Mouse (Mus musculus): ENCODE results near the gene Vhl.

- no peak for TF ChIP-seq CTCF (conservative IDR thresholded peaks at IDR 0.05; ENCODE audit: low read length)
- no peak for TF ChIP-seq NANOG (IDR thresholded peaks at IDR 0.05; ENCODE audit: borderline replicate concordance, low read length)
- TF ChIP-seq POU5F1 (IDR thresholded peaks at IDR 0.05; ENCODE audit: borderline replicate concordance, low read length) = no peak
Observed at GRCm38 (mm10) chr6:113592637-113593036, 31.1 kb upstream of the Vhl start.
